Mouse (Mus musculus) heart, embryonic 11.5 days (tissue): ENCODE data around the gene D8Ertd738e. TPM values are rescaled to one million over a fixed set of nuclear protein-coding genes. Genes with fewer than 3 reads are reported as not detected.

Experiments
- ATAC-seq: fragments of 200-750 bp; cut with Nextera tagmentation; replicated peaks from 2 replicates; pipeline ENCODE4 v1.8.0; 2017; ENCODE audit warnings: moderate library complexity; ENCODE audit not compliant: insufficient number of reproducible peaks, low FRiP score, low TSS enrichment
- H3K27ac ChIP-seq: fragments of 300-500 bp; sonication (generic); 2 replicates; pipeline ENCODE4 v1.5.1; 2014; ENCODE audit warnings: mild to moderate bottlenecking, low read depth, low read length
- H3K27me3 ChIP-seq: fragments of 300-500 bp; sonication (generic); 2 replicates; pipeline ENCODE4 v1.6.1; 2014; ENCODE audit warnings: mild to moderate bottlenecking, low read length, mixed read lengths; ENCODE audit not compliant: control insufficient read depth, insufficient read depth
- H3K36me3 ChIP-seq: fragments of 300-500 bp; sonication (generic); 2 replicates; pipeline ENCODE4 v1.6.1; 2014; ENCODE audit warnings: mild to moderate bottlenecking, low read length, moderate library complexity, mixed read lengths; ENCODE audit not compliant: control insufficient read depth, insufficient read depth
- H3K4me1 ChIP-seq: fragments of 300-500 bp; sonication (generic); 2 replicates; pipeline ENCODE4 v1.6.1; 2014; ENCODE audit warnings: low read length; ENCODE audit not compliant: control insufficient read depth, insufficient read depth
- H3K4me2 ChIP-seq: fragments of 300-500 bp; sonication (generic); 2 replicates; pipeline ENCODE4 v1.6.1; 2014; ENCODE audit warnings: mild to moderate bottlenecking, moderate library complexity
- H3K4me3 ChIP-seq: fragments of 300-500 bp; sonication (generic); 2 replicates; pipeline ENCODE4 v1.5.1; 2014; ENCODE audit warnings: low read depth, low read length
- H3K9ac ChIP-seq: fragments of 300-500 bp; sonication (generic); 2 replicates; pipeline ENCODE4 v1.6.1; 2014; ENCODE audit warnings: mild to moderate bottlenecking, low read depth, low read length, moderate library complexity
- H3K9me3 ChIP-seq: fragments of 300-500 bp; sonication (generic); replicated peaks from 2 replicates; pipeline ENCODE4 v1.6.1; 2016; ENCODE audit warnings: low read length; ENCODE audit not compliant: control insufficient read depth
- WGBS: fragments of 180-500 bp; shearing (Covaris S2); extraction: QIAGEN DNeasy Blood & Tissue Kit; methylation state at CpG from one replicate; pipeline ENCODE4 v1.1.7; 2014; ENCODE audit not compliant: insufficient replicate concordance; 5-methylcytosine and 5-hydroxymethylcytosine counted together
- polyA plus RNA-seq: library from polyadenylated mRNA; unstranded; fragments of >200 nt; fragmentation: Nextera tagmentation; extraction: Ambion mirVana; gene quantifications from 2 replicates; pipeline ENCODE4 v1.2.1, GENCODE M21; 2014

D8Ertd738e gene
- polyA plus RNA-seq, 1 experiment from 2014 or later, result 330 TPM

GRCm38 (mm10) chr8:84276447-84276846, 26.9 kb upstream of the D8Ertd738e start:
- H3K9ac ChIP-seq, result no peak overlapping the region
- H3K4me1 ChIP-seq, result 0 out of 2 replicates have a peak, but pooled peaks cover 3% of the 10 kb centered on the region
- H3K4me2 ChIP-seq, result no peak overlapping the region
- no peaks in the 10 kb centered on the region for H3K27me3 ChIP-seq
- no peaks in the 10 kb centered on the region for H3K36me3 ChIP-seq
- ATAC-seq, result no peak
- no peak overlapping the region for H3K4me3 ChIP-seq
- H3K27ac ChIP-seq, result no peak overlapping the region
- WGBS, result 70% methylated on average over 1 of the region's 1 CpGs
- H3K9me3 ChIP-seq, result no peaks in the 10 kb centered on the region

GRCm38 (mm10) chr8:84273968-84274367, 24.4 kb upstream of the D8Ertd738e start:
- Histone ChIP-seq H3K4me1 (peaks cover 10% of the 10 kb centered on the region), H3K9ac (no peak overlapping the region)

GRCm38 (mm10) chr8:84272302-84272701, 22.8 kb upstream of the D8Ertd738e start:
- no peak for ATAC-seq
- H3K4me2 ChIP-seq, result no peak overlapping the region
- H3K9me3 ChIP-seq, result no peaks in the 10 kb centered on the region
- peaks cover 8% of the 10 kb centered on the region for H3K4me1 ChIP-seq
- no peak overlapping the region for H3K27ac ChIP-seq
- no peaks in the 10 kb centered on the region for H3K36me3 ChIP-seq
- H3K9ac ChIP-seq, result no peak overlapping the region
- no peaks in the 10 kb centered on the region for H3K27me3 ChIP-seq
- no peak overlapping the region for H3K4me3 ChIP-seq
- WGBS, result 65% methylated on average over 4 of the region's 4 CpGs

More at GRCm38 (mm10) chr8:84273968-84274367, 24.4 kb upstream of the D8Ertd738e start:
- no peaks in the 10 kb centered on the region for H3K9me3 ChIP-seq
- 77% methylated on average over 3 of the region's 3 CpGs for WGBS
- H3K27me3 ChIP-seq, result no peaks in the 10 kb centered on the region
- H3K27ac ChIP-seq, result no peak overlapping the region
- no peak for ATAC-seq
- H3K4me3 ChIP-seq, result no peak overlapping the region
- H3K4me2 ChIP-seq, result no peak overlapping the region
- no peaks in the 10 kb centered on the region for H3K36me3 ChIP-seq

- 0 out of 2 replicates have a peak, but pooled peaks cover 4% of the 10 kb centered on the region for H3K36me3 ChIP-seq
- peaks cover 7% of the 10 kb centered on the region for H3K4me1 ChIP-seq
- WGBS, result under 1% methylated on average over 44 of the region's 44 CpGs
- peak within 1 kb of the TSS; percentile 90 for H3K4me2 ChIP-seq
- no peaks in the 10 kb centered on the region for H3K9me3 ChIP-seq
- H3K4me3 ChIP-seq, result peak within 1 kb of the TSS; percentile 82
- ATAC-seq, result peak; percentile 99
- H3K9ac ChIP-seq, result peak within 1 kb of the TSS; percentile 85
- no peaks in the 10 kb centered on the region for H3K27me3 ChIP-seq
- no peak within 1 kb of the TSS; the same call in 1 of the 2 replicates for H3K27ac ChIP-seq
Measured at GRCm38 (mm10) chr8:84269950-84270773, 20.6 kb upstream of the D8Ertd738e start, which contains the start of gene Ccdc130. Gene Ccdc130 (minus strand): TSS chr8:84270380.

- Histone ChIP-seq H3K9ac (no peak overlapping the region), H3K27me3 (no peaks in the 10 kb centered on the region), H3K4me3 (no peak overlapping the region), H3K27ac (no peak overlapping the region), H3K4me1 (peaks cover 8% of the 10 kb centered on the region), H3K4me2 (no peak overlapping the region), H3K9me3 (no peaks in the 10 kb centered on the region), H3K36me3 (peaks cover 39% of the 10 kb centered on the region)
- no peak for ATAC-seq
- WGBS, result 90% methylated on average over 4 of the region's 4 CpGs
Measured at GRCm38 (mm10) chr8:84261098-84261497, 11.6 kb upstream of the D8Ertd738e start.

- Histone ChIP-seq H3K9me3 (no peaks in the 10 kb centered on the region), H3K27me3 (no peaks in the 10 kb centered on the region)
- under 1% methylated on average over 62 of the region's 64 CpGs for WGBS
Measured at GRCm38 (mm10) chr8:84256822-84257610, 7.5 kb upstream of the D8Ertd738e start, which contains the start of gene Mri1. Gene Mri1 (minus strand): TSS chr8:84257326.

GRCm38 (mm10) chr8:84256458-84256821, 6.9 kb upstream of the D8Ertd738e start:
- Histone ChIP-seq H3K4me3 (peak overlapping the region; percentile 78), H3K27me3 (no peaks in the 10 kb centered on the region), H3K4me2 (peak overlapping the region; percentile 99), H3K9me3 (no peaks in the 10 kb centered on the region), H3K9ac (peak overlapping the region; percentile 90), H3K27ac (peak overlapping the region; percentile 89), H3K36me3 (peaks cover 43% of the 10 kb centered on the region), H3K4me1 (peaks cover 10% of the 10 kb centered on the region)
- WGBS, result 9% methylated on average over 6 of the region's 6 CpGs
- 0 out of 2 replicates have a peak, but pooled peaks have one; percentile 36 for ATAC-seq

More at GRCm38 (mm10) chr8:84256822-84257610, 7.5 kb upstream of the D8Ertd738e start, which contains the start of gene Mri1:
- Histone ChIP-seq H3K4me2 (peak within 1 kb of the TSS; percentile 99), H3K4me3 (peak within 1 kb of the TSS; percentile 78), H3K9ac (peak within 1 kb of the TSS; percentile 90), H3K36me3 (peaks cover 41% of the 10 kb centered on the region), H3K4me1 (peaks cover 10% of the 10 kb centered on the region), H3K27ac (peak within 1 kb of the TSS; percentile 89)
- ATAC-seq, result peak; percentile 75

GRCm38 (mm10) chr8:84255858-84256257, 6.3 kb upstream of the D8Ertd738e start:
- ATAC-seq, result no peak
- Histone ChIP-seq H3K9me3 (no peaks in the 10 kb centered on the region), H3K27ac (no peak overlapping the region), H3K27me3 (no peaks in the 10 kb centered on the region), H3K4me2 (peak overlapping the region; percentile 99), H3K4me3 (peak overlapping the region; percentile 78), H3K36me3 (peaks cover 40% of the 10 kb centered on the region), H3K9ac (peak overlapping the region; percentile 90; the same call in 1 of the 2 replicates), H3K4me1 (peaks cover 10% of the 10 kb centered on the region)
- WGBS, result 92% methylated on average over 3 of the region's 3 CpGs
